Mouse (Mus musculus): ENCODE measurements around the gene Rad51c. TPM values are rescaled to one million over a fixed set of nuclear protein-coding genes. Genes with fewer than 3 reads are reported as not detected.

Rad51c gene
- 5.3 and 6.8 TPM in 2 replicates for total RNA-seq (2012; rRNA removed)
- 5.6 and 6.3 TPM in 2 replicates for total RNA-seq (2014; rRNA removed)
- polyA plus RNA-seq (2012; ENCODE audit: insufficient read length, low read depth): 4.8 and 6.1 TPM in 2 replicates

DNA sequence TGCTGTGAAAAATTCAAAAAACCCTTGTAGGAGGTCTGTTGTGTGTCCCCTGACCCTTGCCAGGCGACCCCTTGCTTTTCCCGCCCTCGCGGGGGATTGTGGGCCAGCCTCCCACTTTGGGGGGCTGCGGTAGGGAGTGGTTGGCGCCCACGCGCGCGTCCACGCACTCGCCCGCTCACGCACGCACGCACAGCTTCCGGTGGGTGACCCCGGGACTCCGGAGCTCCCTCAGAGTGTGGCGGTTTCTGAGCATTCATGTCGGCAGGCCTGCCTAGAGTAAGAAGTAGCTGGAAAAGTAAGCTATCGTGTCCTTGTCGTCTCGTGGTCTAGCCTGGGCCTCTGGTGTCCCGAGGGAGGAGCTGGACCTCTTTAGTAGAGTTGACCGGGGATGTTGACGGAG is at the start of gene Rad51c, which contains the start of gene Tex14:
Gene Rad51c (minus strand): TSS at position 79 of the 400 bp plus-strand sequence.
Gene Tex14 (plus strand): TSS at position 190 of the 400 bp plus-strand sequence.
- Histone ChIP-seq H3K4me2 (ENCODE audit: insufficient read depth, low read depth, poor library complexity, severe bottlenecking) (peak within 1 kb of the TSS; percentile 84), H3K27me3 (replicated peaks) (no peaks in the 10 kb centered on the region), H3K36me3 (replicated peaks in 1 of 2; ENCODE audit: control insufficient read depth in 1 of 2, insufficient read depth in 1 of 2, low read length in 1 of 2) (peaks cover 0 to 12% of the 10 kb centered on the region in 2 experiments), H3K79me2 (replicated peaks; ENCODE audit: control insufficient read depth, extremely low read depth, insufficient read depth, poor library complexity, severe bottlenecking) (no peaks in the 10 kb centered on the region), H3K4me1 (ENCODE audit: control insufficient read depth in 1 of 2, insufficient read depth in 2 of 2) (peaks cover 3 to 22% of the 10 kb centered on the region in 2 experiments), H3K9ac (ENCODE audit: insufficient read depth, low read depth) (peak within 1 kb of the TSS; percentile 93), H3K9me3 (replicated peaks; ENCODE audit: low read length) (no peaks in the 10 kb centered on the region), H3K27ac (ENCODE audit: insufficient read depth, low read depth) (peak within 1 kb of the TSS; percentile 16), H3K4me3 (replicated peaks in 1 of 3; ENCODE audit: low read depth in 2 of 3, low read length in 2 of 3, poor library complexity in 1 of 3) (peak within 1 kb of the TSS; percentile 57)
- no peak for TF ChIP-seq MAFK (IDR thresholded peaks at IDR 0.05; ENCODE audit: insufficient replicate concordance, low read length)
- TF ChIP-seq POLR2AphosphoS2 (IDR thresholded peaks at IDR 0.05; ENCODE audit: low read depth, low read length): no peak
- TF ChIP-seq BHLHE40 (IDR thresholded peaks at IDR 0.05; ENCODE audit: low read depth, low read length): no peak
- no peak for TF ChIP-seq KAT2A (IDR thresholded peaks at IDR 0.05; ENCODE audit: insufficient replicate concordance, low read length)
- TF ChIP-seq JUN (IDR thresholded peaks at IDR 0.05; ENCODE audit: insufficient read depth, low read depth, low read length): no peak
- no peak for TF ChIP-seq CTCF (conservative IDR thresholded peaks at IDR 0.05 in 1 of 2, IDR thresholded peaks at IDR 0.05 in 1 of 2; ENCODE audit: low read depth in 2 of 2, low read length in 2 of 2)
- TF ChIP-seq ZC3H11A (IDR thresholded peaks at IDR 0.05; ENCODE audit: low read depth, low read length): no peak
- TF ChIP-seq SIN3A (IDR thresholded peaks at IDR 0.05; ENCODE audit: low read length): no peak
- no peak for TF ChIP-seq USF2 (conservative IDR thresholded peaks at IDR 0.05; ENCODE audit: low read depth, low read length)
- no peak for TF ChIP-seq CHD1 (IDR thresholded peaks at IDR 0.05; ENCODE audit: low read depth, low read length)
- dilution Hi-C loops (cut with MboI; ENCODE audit: extremely low pct_ligation_motif_present, extremely low pct_unique_long_range_greater_than_20kb, low sequenced_read_pairs): no loop called here
- DNase-seq (ENCODE audit: extremely low read depth): no peak
- in situ Hi-C loops (cut with MboI; ENCODE audit: low pct_ligation_motif_present, low pct_unique_long_range_greater_than_20kb, low sequenced_read_pairs): loop anchor here (10.0 kb wide), 1 partner anchor 180 kb away; no protein-coding TSS in a partner anchor

DNA sequence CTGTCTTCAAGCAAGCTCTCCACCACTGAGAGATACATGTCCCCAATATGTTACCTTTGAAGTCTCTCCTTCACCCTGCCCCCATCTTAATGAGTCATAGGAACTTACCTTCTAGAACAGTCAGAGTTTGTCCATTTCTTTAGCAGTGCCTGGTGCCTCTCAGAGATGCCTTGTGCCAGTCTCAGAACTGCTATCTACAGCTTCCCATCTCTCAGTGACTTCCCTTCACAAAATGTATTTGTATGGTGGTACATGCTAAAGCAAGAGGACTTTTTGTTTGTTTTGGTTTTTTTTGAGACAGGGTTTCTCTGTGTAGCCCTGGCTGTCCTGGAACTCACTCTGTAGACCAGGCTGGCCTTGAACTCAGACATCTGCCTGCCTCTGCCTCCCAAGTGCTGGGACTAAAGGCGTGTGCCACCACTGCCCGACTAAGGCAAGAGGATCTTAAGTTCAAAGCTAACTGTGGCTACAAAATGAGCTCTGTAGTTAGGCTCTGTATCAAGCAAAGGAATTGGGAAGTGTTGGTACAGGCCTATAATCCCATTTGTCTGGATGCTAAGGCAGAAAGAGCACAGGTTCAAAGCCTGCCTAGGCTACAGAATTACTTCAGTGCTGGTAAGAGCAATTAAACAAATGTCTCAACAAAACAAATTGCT is 49.4 kb upstream of the Rad51c start:
- H3K27ac ChIP-seq (ENCODE audit: insufficient read depth, low read depth): no peak overlapping the region
- H3K36me3 ChIP-seq (replicated peaks in 1 of 2; ENCODE audit: control insufficient read depth in 1 of 2, insufficient read depth in 1 of 2, low read length in 1 of 2): no peaks in the 10 kb centered on the region
- no peaks in the 10 kb centered on the region for H3K9me3 ChIP-seq (replicated peaks; ENCODE audit: low read length)
- H3K79me2 ChIP-seq (replicated peaks; ENCODE audit: control insufficient read depth, extremely low read depth, insufficient read depth, poor library complexity, severe bottlenecking): no peaks in the 10 kb centered on the region
- peaks cover 12 to 27% of the 10 kb centered on the region in 2 experiments; a peak in 3 of 4 replicates for H3K4me1 ChIP-seq (ENCODE audit: control insufficient read depth in 1 of 2, insufficient read depth in 2 of 2)
- peak; percentile 65 for TF ChIP-seq CHD2 (IDR thresholded peaks at IDR 0.05; ENCODE audit: low read length)
- no peak for TF ChIP-seq UBTF (IDR thresholded peaks at IDR 0.05; ENCODE audit: low read depth, low read length)
- TF ChIP-seq CHD1 (IDR thresholded peaks at IDR 0.05; ENCODE audit: low read depth, low read length): no peak
- 0 out of 2 replicates have a peak, but pooled peaks have one; percentile 23 for TF ChIP-seq BHLHE40 (IDR thresholded peaks at IDR 0.05; ENCODE audit: low read depth, low read length)
- H3K27me3 ChIP-seq (replicated peaks): no peaks in the 10 kb centered on the region
- dilution Hi-C loops (cut with MboI; ENCODE audit: extremely low pct_ligation_motif_present, extremely low pct_unique_long_range_greater_than_20kb, low sequenced_read_pairs): no loop called here
- no peak for DNase-seq (ENCODE audit: extremely low read depth)
- H3K9ac ChIP-seq (ENCODE audit: insufficient read depth, low read depth): no peak overlapping the region
- H3K4me2 ChIP-seq (ENCODE audit: insufficient read depth, low read depth, poor library complexity, severe bottlenecking): no peak overlapping the region
- in situ Hi-C loops (cut with MboI; ENCODE audit: low pct_ligation_motif_present, low pct_unique_long_range_greater_than_20kb, low sequenced_read_pairs): no loop called here
- H3K4me3 ChIP-seq (replicated peaks in 1 of 3; ENCODE audit: low read depth in 2 of 3, low read length in 2 of 3, poor library complexity in 1 of 3): no peak overlapping the region
